Mouse (Mus musculus) heart, embryonic 16.5 days (tissue): ENCODE results near the gene Tcf12. TPM values are rescaled to one million over a fixed set of nuclear protein-coding genes. Genes with fewer than 3 reads are reported as not detected.

ENCODE experiments used
- ATAC-seq: fragments of 200-750 bp; cut with Nextera tagmentation; replicated peaks from 2 replicates; pipeline ENCODE4 v1.8.0; 2017; ENCODE audit warnings: moderate number of reproducible peaks; ENCODE audit not compliant: insufficient read depth, low FRiP score; ENCODE audit errors: extremely low read depth
- H3K27ac ChIP-seq: fragments of 300-500 bp; sonication (generic); 2 replicates; pipeline ENCODE4 v1.5.1; 2014; ENCODE audit warnings: mild to moderate bottlenecking, low read length, control low read depth, moderate library complexity
- H3K27me3 ChIP-seq: fragments of 300-500 bp; sonication (generic); 2 replicates; pipeline ENCODE4 v1.6.1; 2014; ENCODE audit warnings: low read length, mixed read lengths; ENCODE audit not compliant: control insufficient read depth, insufficient read depth
- H3K36me3 ChIP-seq: fragments of 300-500 bp; sonication (generic); 2 replicates; pipeline ENCODE4 v1.6.1; 2014; ENCODE audit not compliant: control insufficient read depth, insufficient read depth
- H3K4me1 ChIP-seq: fragments of 300-500 bp; sonication (generic); 2 replicates; pipeline ENCODE4 v1.6.1; 2014; ENCODE audit warnings: low read length, mixed read lengths; ENCODE audit not compliant: control insufficient read depth, insufficient read depth
- H3K4me2 ChIP-seq: fragments of 300-500 bp; sonication (generic); 2 replicates; pipeline ENCODE4 v1.6.1; 2014; ENCODE audit warnings: low read depth, mild to moderate bottlenecking, control low read depth, low read length
- H3K4me3 ChIP-seq: fragments of 300-500 bp; sonication (generic); 2 replicates; pipeline ENCODE4 v1.5.1; 2014; ENCODE audit warnings: mild to moderate bottlenecking, control low read depth, low read length
- H3K9ac ChIP-seq: fragments of 300-500 bp; sonication (generic); 2 replicates; pipeline ENCODE4 v1.6.1; 2014; ENCODE audit warnings: low read length, control low read depth
- H3K9me3 ChIP-seq: fragments of 300-500 bp; sonication (generic); replicated peaks from 2 replicates; pipeline ENCODE4 v1.6.1; 2016; ENCODE audit warnings: low read length; ENCODE audit not compliant: control insufficient read depth
- WGBS: fragments of 180-500 bp; shearing (Covaris S2); extraction: QIAGEN DNeasy Blood & Tissue Kit; methylation state at CpG from one replicate; pipeline ENCODE4 v1.1.7; 2014; 5-methylcytosine and 5-hydroxymethylcytosine counted together
- polyA plus RNA-seq: library from polyadenylated mRNA; unstranded; fragments of >200 nt; fragmentation: Nextera tagmentation; extraction: Ambion mirVana; gene quantifications from 2 replicates; pipeline ENCODE4 v1.2.1, GENCODE M21; 2015

The Tcf12 gene
- polyA plus RNA-seq, 1 experiment from 2014 or later = 32.3 TPM

GRCm38 (mm10) chr9:72040156-72040555 is 71.5 kb downstream of the Tcf12 start:
- Histone ChIP-seq H3K9me3 (no peaks in the 10 kb centered on the region), H3K36me3 (no peaks in the 10 kb centered on the region), H3K4me3 (no peak overlapping the region), H3K9ac (no peak overlapping the region), H3K4me2 (no peak overlapping the region), H3K27ac (no peak overlapping the region), H3K4me1 (peaks cover 5% of the 10 kb centered on the region), H3K27me3 (no peaks in the 10 kb centered on the region)
- no peak for ATAC-seq

- Histone ChIP-seq H3K4me1 (peaks cover 5% of the 10 kb centered on the region), H3K9ac (no peak overlapping the region), H3K9me3 (no peaks in the 10 kb centered on the region), H3K27me3 (no peaks in the 10 kb centered on the region), H3K4me3 (no peak overlapping the region), H3K36me3 (no peaks in the 10 kb centered on the region), H3K27ac (no peak overlapping the region), H3K4me2 (no peak overlapping the region)
- no peak for ATAC-seq
- 77% methylated on average over 2 of the region's 2 CpGs for WGBS
These were observed 72.3 kb downstream of the Tcf12 start for GRCm38 (mm10) chr9:72039369-72039768.

DNA sequence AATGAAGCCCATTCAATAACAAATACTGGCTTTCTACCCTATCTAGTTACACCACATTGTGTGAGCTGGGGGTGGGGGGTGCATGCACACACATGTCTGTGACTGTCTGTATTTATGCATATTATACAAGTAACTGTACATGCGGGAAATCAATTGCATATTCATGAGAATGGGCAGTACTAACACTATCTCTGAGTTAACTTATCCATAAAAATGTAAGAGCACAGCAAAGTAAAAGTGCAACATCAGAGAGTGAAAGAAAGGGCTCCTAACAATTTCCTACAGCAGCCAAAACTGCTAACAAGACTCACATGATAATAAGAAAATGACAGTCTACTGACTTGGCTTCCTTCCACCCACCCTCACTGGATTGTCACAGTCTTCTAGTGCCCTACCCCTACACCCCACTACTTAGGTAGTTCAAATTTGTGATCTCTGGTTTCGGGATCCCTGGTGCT is 74.6 kb downstream of the Tcf12 start:
- H3K9ac ChIP-seq = no peak overlapping the region
- WGBS = 80% methylated on average over 2 of the region's 2 CpGs
- no peaks in the 10 kb centered on the region for H3K9me3 ChIP-seq
- ATAC-seq = no peak
- no peak overlapping the region for H3K27ac ChIP-seq
- peaks cover 5% of the 10 kb centered on the region for H3K4me1 ChIP-seq
- no peaks in the 10 kb centered on the region for H3K27me3 ChIP-seq
- H3K4me2 ChIP-seq = no peak overlapping the region
- no peaks in the 10 kb centered on the region for H3K36me3 ChIP-seq
- no peak overlapping the region for H3K4me3 ChIP-seq

GRCm38 (mm10) chr9:72036257-72036656 is 75.4 kb downstream of the Tcf12 start:
- no peak overlapping the region for H3K27ac ChIP-seq
- H3K4me3 ChIP-seq = no peak overlapping the region
- H3K27me3 ChIP-seq = no peaks in the 10 kb centered on the region
- no peak for ATAC-seq
- H3K4me1 ChIP-seq = peaks cover 5% of the 10 kb centered on the region
- H3K36me3 ChIP-seq = no peaks in the 10 kb centered on the region
- no peaks in the 10 kb centered on the region for H3K9me3 ChIP-seq
- WGBS = 79% methylated on average over 3 of the region's 3 CpGs
- H3K9ac ChIP-seq = no peak overlapping the region
- no peak overlapping the region for H3K4me2 ChIP-seq

DNA sequence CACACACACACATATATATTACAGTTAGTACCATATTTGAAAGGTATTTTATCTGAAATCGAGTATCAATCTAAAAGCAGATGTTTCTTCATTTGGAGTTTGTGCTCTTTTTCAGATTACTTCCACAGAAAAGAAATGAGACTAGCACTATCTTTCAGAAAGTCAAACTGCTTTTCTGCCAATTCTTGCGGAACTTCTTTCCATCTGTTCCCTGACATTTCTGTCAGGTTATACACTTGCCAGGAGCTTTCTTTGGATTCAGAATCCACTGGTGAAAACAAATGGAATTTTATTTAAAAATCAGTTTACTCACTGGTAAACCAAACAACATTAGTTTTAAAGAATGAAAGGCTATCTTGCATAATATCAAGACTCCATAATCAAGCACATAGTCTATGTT is 78.4 kb downstream of the Tcf12 start:
- peaks cover 15% of the 10 kb centered on the region for H3K4me1 ChIP-seq
- no peak overlapping the region for H3K4me3 ChIP-seq
- no peak overlapping the region for H3K27ac ChIP-seq
- no peaks in the 10 kb centered on the region for H3K36me3 ChIP-seq
- no peak overlapping the region for H3K4me2 ChIP-seq
- no peak overlapping the region for H3K9ac ChIP-seq
- no peak for ATAC-seq
- no peaks in the 10 kb centered on the region for H3K27me3 ChIP-seq
- WGBS = 81% methylated on average over 2 of the region's 2 CpGs
- H3K9me3 ChIP-seq = no peaks in the 10 kb centered on the region

DNA sequence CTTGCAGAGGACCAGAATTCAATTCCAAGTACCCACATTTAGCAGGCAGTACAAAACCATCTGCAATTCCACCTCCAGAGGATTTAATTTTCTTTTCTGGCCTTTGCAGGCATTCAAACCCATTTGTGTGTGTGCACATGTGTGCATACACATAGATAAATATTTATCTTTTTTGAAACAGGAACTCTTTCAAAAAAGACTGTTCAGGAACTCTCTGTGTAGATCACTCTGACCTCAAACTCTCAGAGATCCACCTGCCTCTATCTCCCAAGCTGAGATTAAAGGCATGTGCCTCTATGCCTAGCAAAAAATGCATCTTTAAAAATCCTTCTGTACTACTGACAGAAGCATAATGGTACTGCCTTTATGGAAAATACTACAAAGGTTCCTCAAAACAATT is 81.4 kb downstream of the Tcf12 start:
- Histone ChIP-seq H3K9me3 (no peaks in the 10 kb centered on the region), H3K36me3 (no peaks in the 10 kb centered on the region), H3K4me2 (no peak overlapping the region), H3K27ac (peak overlapping the region; percentile 59), H3K4me1 (peaks cover 10% of the 10 kb centered on the region), H3K4me3 (no peak overlapping the region), H3K9ac (no peak overlapping the region), H3K27me3 (no peaks in the 10 kb centered on the region)
- ATAC-seq = no peak

GRCm38 (mm10) chr9:72029601-72030000 is 82.1 kb downstream of the Tcf12 start:
- ATAC-seq = no peak
- Histone ChIP-seq H3K4me3 (no peak overlapping the region), H3K27ac (no peak overlapping the region), H3K27me3 (no peaks in the 10 kb centered on the region), H3K4me2 (no peak overlapping the region), H3K4me1 (peaks cover 13% of the 10 kb centered on the region), H3K36me3 (no peaks in the 10 kb centered on the region), H3K9me3 (no peaks in the 10 kb centered on the region), H3K9ac (no peak overlapping the region)
- WGBS = 55% methylated on average over 1 of the region's 1 CpGs

DNA sequence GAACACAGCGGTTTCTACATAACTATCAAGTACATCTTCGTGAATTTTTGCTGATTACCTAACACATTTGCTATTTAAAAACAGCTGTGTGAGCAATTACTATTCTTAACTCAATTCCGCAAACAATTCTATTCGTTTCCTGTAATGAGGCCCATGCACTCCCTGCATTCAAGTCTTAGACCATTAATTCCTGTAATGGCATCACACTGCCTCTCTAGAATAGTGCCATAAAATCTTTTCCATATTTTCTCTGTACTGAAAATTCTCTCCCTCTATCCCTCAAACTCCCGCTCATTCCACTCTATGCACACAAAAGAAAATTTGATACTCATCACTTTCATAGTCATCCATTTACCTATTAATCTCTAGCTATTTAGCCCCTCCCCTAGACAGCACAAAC is 88.4 kb downstream of the Tcf12 start:
- ATAC-seq = no peak
- no peaks in the 10 kb centered on the region for H3K27me3 ChIP-seq
- H3K4me2 ChIP-seq = no peak overlapping the region
- WGBS = 66% methylated on average over 5 of the region's 5 CpGs
- no peak overlapping the region for H3K4me3 ChIP-seq
- H3K4me1 ChIP-seq = peaks cover 8% of the 10 kb centered on the region
- no peaks in the 10 kb centered on the region for H3K36me3 ChIP-seq
- H3K9me3 ChIP-seq = no peaks in the 10 kb centered on the region
- H3K27ac ChIP-seq = no peak overlapping the region
- H3K9ac ChIP-seq = no peak overlapping the region

- no peaks in the 10 kb centered on the region for H3K36me3 ChIP-seq
- H3K9ac ChIP-seq = no peak overlapping the region
- H3K4me2 ChIP-seq = no peak overlapping the region
- no peak overlapping the region for H3K27ac ChIP-seq
- no peaks in the 10 kb centered on the region for H3K27me3 ChIP-seq
- no peak for ATAC-seq
- H3K9me3 ChIP-seq = no peaks in the 10 kb centered on the region
- H3K4me3 ChIP-seq = no peak overlapping the region
- H3K4me1 ChIP-seq = peaks cover 8% of the 10 kb centered on the region
- WGBS = 55% methylated on average over 3 of the region's 3 CpGs
These were observed 90.2 kb downstream of the Tcf12 start for GRCm38 (mm10) chr9:72021512-72021911.

DNA sequence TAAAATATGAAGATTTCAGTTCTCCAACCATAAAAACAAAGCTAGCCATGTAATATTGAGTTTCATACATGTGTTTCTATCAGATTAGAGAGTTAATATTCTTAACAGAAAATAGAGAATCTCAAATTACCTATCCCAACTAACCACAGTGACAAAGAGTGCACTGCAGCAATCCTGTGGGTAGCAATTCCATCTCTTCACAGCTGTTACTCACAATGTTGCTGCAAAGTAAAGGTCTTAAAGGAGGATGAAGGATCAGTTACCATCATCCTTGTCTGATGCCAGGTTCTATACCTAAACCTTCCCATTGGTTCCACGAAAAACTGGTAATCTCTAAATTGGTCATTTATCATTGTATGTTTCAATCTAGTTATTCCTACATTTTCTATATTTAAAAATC is 95.7 kb downstream of the Tcf12 start:
- no peak overlapping the region for H3K4me3 ChIP-seq
- ATAC-seq = no peak
- H3K36me3 ChIP-seq = no peaks in the 10 kb centered on the region
- peaks cover 4% of the 10 kb centered on the region for H3K4me1 ChIP-seq
- H3K4me2 ChIP-seq = no peak overlapping the region
- no peak overlapping the region for H3K9ac ChIP-seq
- no peaks in the 10 kb centered on the region for H3K27me3 ChIP-seq
- no peak overlapping the region for H3K27ac ChIP-seq
- 94% methylated on average over 1 of the region's 1 CpGs for WGBS
- no peaks in the 10 kb centered on the region for H3K9me3 ChIP-seq
